Mouse (Mus musculus) heart, postnatal 0 days (tissue): ENCODE data around the gene Helq. TPM values are rescaled to one million over a fixed set of nuclear protein-coding genes. Genes with fewer than 3 reads are reported as not detected.
A peak's percentile ranks its signal among the peaks of the same experiment; 100 is the strongest.

Source experiments
- ATAC-seq: fragments of 200-750 bp; cut with Nextera tagmentation; 2 replicates; pipeline ENCODE4 v1.8.0; 2017; ENCODE audit warnings: low read depth, moderate number of reproducible peaks, moderate library complexity; ENCODE audit not compliant: insufficient read depth
- DNase-seq: peaks from one replicate; pipeline ENCODE4 v3.0.0-alpha.2; 2016; ENCODE audit warnings: low spot score
- H3K27ac ChIP-seq: fragments of 300-500 bp; sonication (generic); 2 replicates; pipeline ENCODE4 v1.5.1; 2014; ENCODE audit warnings: low read depth, mild to moderate bottlenecking
- H3K27me3 ChIP-seq: fragments of 300-500 bp; sonication (generic); 2 replicates; pipeline ENCODE4 v1.6.1; 2014; ENCODE audit warnings: low read length, mixed read lengths; ENCODE audit not compliant: control insufficient read depth, insufficient read depth
- H3K36me3 ChIP-seq: fragments of 300-500 bp; sonication (generic); replicated peaks from 2 replicates; pipeline ENCODE4 v1.6.1; 2014; ENCODE audit warnings: low read length, mixed read lengths; ENCODE audit not compliant: control insufficient read depth, insufficient read depth
- H3K4me1 ChIP-seq: fragments of 300-500 bp; sonication (generic); 2 replicates; pipeline ENCODE4 v1.6.1; 2014; ENCODE audit warnings: antibody characterized with exemption; ENCODE audit not compliant: control insufficient read depth, insufficient read depth
- H3K4me2 ChIP-seq: fragments of 300-500 bp; sonication (generic); 2 replicates; pipeline ENCODE4 v1.6.1; 2014; ENCODE audit warnings: low read depth, mild to moderate bottlenecking, low read length, moderate library complexity
- H3K4me3 ChIP-seq: fragments of 300-500 bp; sonication (generic); 2 replicates; pipeline ENCODE4 v1.5.1; 2014; ENCODE audit warnings: low read depth, low read length
- H3K9ac ChIP-seq: fragments of 300-500 bp; sonication (generic); replicated peaks from 2 replicates; pipeline ENCODE4 v1.6.1; 2014; ENCODE audit warnings: low read depth, low read length, mixed read lengths
- H3K9me3 ChIP-seq: fragments of 300-500 bp; sonication (generic); replicated peaks from 2 replicates; pipeline ENCODE4 v1.6.1; 2016; ENCODE audit warnings: low read length; ENCODE audit not compliant: control insufficient read depth
- CTCF ChIP-seq: IDR thresholded peaks from 2 replicates; pipeline ENCODE4 v1.5.1; 2016; ENCODE audit warnings: antibody characterized with exemption, control low read depth, low read depth
- EP300 ChIP-seq: IDR thresholded peaks from 2 replicates; pipeline ENCODE4 v1.6.1; 2016; ENCODE audit warnings: antibody characterized with exemption, low read depth
- WGBS: fragments of 180-500 bp; shearing (Covaris S2); extraction: QIAGEN DNeasy Blood & Tissue Kit; methylation state at CpG from one replicate; pipeline ENCODE4 v1.1.7; 2014; 5-methylcytosine and 5-hydroxymethylcytosine counted together
- polyA plus RNA-seq: library from polyadenylated mRNA; unstranded; fragments of >200 nt; fragmentation: Nextera tagmentation; extraction: Ambion mirVana; gene quantifications from 2 replicates; pipeline ENCODE4 v1.2.1, GENCODE M21; 2015
- total RNA-seq: library from RNA; depleted of rRNA; stranded (reverse); fragments of >200 nt; gene quantifications from 2 replicates; pipeline ENCODE4 v1.2.3, GENCODE M21; 2014; ENCODE audit warnings: low replicate concordance

The Helq gene
- total and polyA plus RNA-seq, 2 experiments from 2014 or later: 0.42 to 3.9 TPM

- no peaks in the 10 kb centered on the region for H3K9me3 ChIP-seq
- H3K4me1 ChIP-seq: peaks cover 4% of the 10 kb centered on the region
- H3K36me3 ChIP-seq: peaks cover 21% of the 10 kb centered on the region
- TF ChIP-seq EP300 (no peak), CTCF (peak; percentile 29)
- peak overlapping the region; percentile 87 for H3K27ac ChIP-seq
- H3K4me3 ChIP-seq: peak overlapping the region; percentile 90
- peak overlapping the region; percentile 95 for H3K9ac ChIP-seq
- no peak for ATAC-seq
- H3K4me2 ChIP-seq: peak overlapping the region; percentile 97
- H3K27me3 ChIP-seq: no peaks in the 10 kb centered on the region
- 32% methylated on average over 16 of the region's 16 CpGs for WGBS
- no peak for DNase-seq
Observed at GRCm38 (mm10) chr5:100819568-100820480, 21.4 kb upstream of the Helq start.

- no peak for DNase-seq
- H3K36me3 ChIP-seq: peaks cover 27% of the 10 kb centered on the region
- H3K9ac ChIP-seq: no peak overlapping the region
- no peaks in the 10 kb centered on the region for H3K9me3 ChIP-seq
- H3K4me1 ChIP-seq: peaks cover 4% of the 10 kb centered on the region
- ATAC-seq: no peak
- 70% methylated on average over 4 of the region's 4 CpGs for WGBS
- TF ChIP-seq CTCF (no peak), EP300 (no peak)
- H3K4me3 ChIP-seq: no peak overlapping the region
- no peaks in the 10 kb centered on the region for H3K27me3 ChIP-seq
- H3K27ac ChIP-seq: no peak overlapping the region
- no peak overlapping the region for H3K4me2 ChIP-seq
Observed at GRCm38 (mm10) chr5:100818341-100818740, 19.9 kb upstream of the Helq start.

GRCm38 (mm10) chr5:100794084-100794483, 4.3 kb downstream of the Helq start:
- no peak overlapping the region for H3K4me3 ChIP-seq
- no peak overlapping the region for H3K4me2 ChIP-seq
- DNase-seq (no peak), ATAC-seq (no peak)
- 76% methylated on average over 5 of the region's 5 CpGs for WGBS
- H3K27me3 ChIP-seq: no peaks in the 10 kb centered on the region
- TF ChIP-seq CTCF: no peak
- H3K27ac ChIP-seq: no peak overlapping the region
- 0 out of 2 replicates have a peak, but pooled peaks cover 5% of the 10 kb centered on the region for H3K4me1 ChIP-seq
- H3K9ac ChIP-seq: no peak overlapping the region
- no peaks in the 10 kb centered on the region for H3K9me3 ChIP-seq
- H3K36me3 ChIP-seq: peaks cover 47% of the 10 kb centered on the region

GRCm38 (mm10) chr5:100792261-100792660, 6.1 kb downstream of the Helq start:
- Histone ChIP-seq H3K4me1 (no peaks in the 10 kb centered on the region), H3K4me3 (no peak overlapping the region), H3K36me3 (peaks cover 64% of the 10 kb centered on the region), H3K9me3 (no peaks in the 10 kb centered on the region), H3K9ac (no peak overlapping the region), H3K4me2 (no peak overlapping the region), H3K27me3 (no peaks in the 10 kb centered on the region), H3K27ac (no peak overlapping the region)
- ATAC-seq: no peak
- TF ChIP-seq EP300 (no peak), CTCF (no peak)
- no peak for DNase-seq
- WGBS: 86% methylated on average over 7 of the region's 7 CpGs

- no peak overlapping the region for H3K27ac ChIP-seq
- ATAC-seq: no peak
- H3K9me3 ChIP-seq: no peaks in the 10 kb centered on the region
- no peaks in the 10 kb centered on the region for H3K27me3 ChIP-seq
- no peak overlapping the region for H3K4me3 ChIP-seq
- peaks cover 66% of the 10 kb centered on the region for H3K36me3 ChIP-seq
- WGBS: 94% methylated on average over 9 of the region's 9 CpGs
- no peak overlapping the region for H3K9ac ChIP-seq
- no peak for DNase-seq
- H3K4me2 ChIP-seq: no peak overlapping the region
- no peaks in the 10 kb centered on the region for H3K4me1 ChIP-seq
- TF ChIP-seq EP300 (no peak), CTCF (no peak)
Observed at GRCm38 (mm10) chr5:100787527-100787926, 10.9 kb downstream of the Helq start.
